Mouse (Mus musculus) lung, postnatal 0 days (tissue): ENCODE measurements at regions not wholly inside any gene's neighbourhood (a gene's known extent, or its start where the extent isn't known, plus 50 kb on each side); places are given as distances from the start of the nearest gene placed in this dataset.

Experiments used
- ATAC-seq: fragments of 200-750 bp; cut with Nextera tagmentation; 2 replicates; pipeline ENCODE4 v1.8.0; 2017; ENCODE audit warnings: moderate library complexity
- DNase-seq: peaks from one replicate; pipeline ENCODE4 v3.0.0-alpha.2; 2016; ENCODE audit warnings: low spot score
- H3K27ac ChIP-seq: fragments of 300-500 bp; sonication (generic); 2 replicates; pipeline ENCODE4 v1.5.1; 2014; ENCODE audit warnings: antibody characterized with exemption, mild to moderate bottlenecking, low read length, mixed read lengths
- H3K27me3 ChIP-seq: fragments of 300-500 bp; sonication (generic); replicated peaks from 2 replicates; pipeline ENCODE4 v1.6.1; 2014; ENCODE audit warnings: low read length, mixed read lengths; ENCODE audit not compliant: insufficient read depth
- H3K36me3 ChIP-seq: fragments of 300-500 bp; sonication (generic); 2 replicates; pipeline ENCODE4 v1.6.1; 2014; ENCODE audit warnings: low read length, mixed read lengths; ENCODE audit not compliant: insufficient read depth
- H3K4me1 ChIP-seq: fragments of 300-500 bp; sonication (generic); 2 replicates; pipeline ENCODE4 v1.6.1; 2014; ENCODE audit warnings: antibody characterized with exemption, low read depth, low read length, mixed read lengths; ENCODE audit not compliant: insufficient read depth
- H3K4me2 ChIP-seq: fragments of 300-500 bp; sonication (generic); replicated peaks from 2 replicates; pipeline ENCODE4 v1.6.1; 2014; ENCODE audit warnings: low read depth, mild to moderate bottlenecking, low read length, moderate library complexity, mixed read lengths
- H3K4me3 ChIP-seq: fragments of 300-500 bp; sonication (generic); 2 replicates; pipeline ENCODE4 v1.5.1; 2014; ENCODE audit warnings: low read depth, low read length
- H3K9ac ChIP-seq: fragments of 300-500 bp; sonication (generic); replicated peaks from 2 replicates; pipeline ENCODE4 v1.6.1; 2014; ENCODE audit warnings: low read depth, mild to moderate bottlenecking
- H3K9me3 ChIP-seq: fragments of 300-500 bp; sonication (generic); 2 replicates; pipeline ENCODE4 v1.6.1; 2016; ENCODE audit warnings: low read length, mixed read lengths
- CTCF ChIP-seq: IDR thresholded peaks from 2 replicates; pipeline ENCODE4 v1.5.1; 2016; ENCODE audit warnings: antibody characterized with exemption, mild to moderate bottlenecking
- EP300 ChIP-seq: IDR thresholded peaks from 2 replicates; pipeline ENCODE4 v1.6.1; 2016; ENCODE audit warnings: antibody characterized with exemption, mild to moderate bottlenecking, control low read depth
- WGBS: fragments of 180-500 bp; shearing (Covaris S2); extraction: QIAGEN DNeasy Blood & Tissue Kit; methylation state at CpG from one replicate; pipeline ENCODE4 v1.1.7; 2014; 5-methylcytosine and 5-hydroxymethylcytosine counted together

DNA sequence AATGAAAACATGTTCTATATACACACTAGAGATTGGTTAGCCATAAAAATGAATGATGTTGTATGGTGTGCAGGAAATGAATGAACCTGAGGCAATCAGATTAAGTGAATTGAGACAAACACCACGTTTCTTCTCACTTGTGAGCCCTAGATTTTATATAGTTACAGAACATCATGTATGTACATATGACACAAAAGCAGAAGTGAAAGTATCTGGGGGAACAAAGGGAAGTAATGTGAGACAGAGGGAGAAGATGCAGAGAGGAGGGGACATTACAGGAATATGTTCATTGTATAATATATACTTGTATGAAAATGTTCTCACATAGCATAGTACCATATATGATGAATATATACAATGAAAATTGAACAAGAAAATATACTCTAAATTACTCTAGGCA is 121.1 kb upstream of the Map3k1 start:
- no peak for ATAC-seq
- peak; percentile 41 for DNase-seq
- H3K4me2 ChIP-seq: no peak overlapping the region
- no peaks in the 10 kb centered on the region for H3K36me3 ChIP-seq
- no peaks in the 10 kb centered on the region for H3K4me1 ChIP-seq
- H3K4me3 ChIP-seq: no peak overlapping the region
- no peak overlapping the region for H3K9ac ChIP-seq
- H3K27ac ChIP-seq: no peak overlapping the region
- H3K27me3 ChIP-seq: no peaks in the 10 kb centered on the region
- no peaks in the 10 kb centered on the region for H3K9me3 ChIP-seq
- no peak for TF ChIP-seq EP300
- TF ChIP-seq CTCF: no peak
- WGBS: 69% methylated on average over 1 of the region's 1 CpGs

DNA sequence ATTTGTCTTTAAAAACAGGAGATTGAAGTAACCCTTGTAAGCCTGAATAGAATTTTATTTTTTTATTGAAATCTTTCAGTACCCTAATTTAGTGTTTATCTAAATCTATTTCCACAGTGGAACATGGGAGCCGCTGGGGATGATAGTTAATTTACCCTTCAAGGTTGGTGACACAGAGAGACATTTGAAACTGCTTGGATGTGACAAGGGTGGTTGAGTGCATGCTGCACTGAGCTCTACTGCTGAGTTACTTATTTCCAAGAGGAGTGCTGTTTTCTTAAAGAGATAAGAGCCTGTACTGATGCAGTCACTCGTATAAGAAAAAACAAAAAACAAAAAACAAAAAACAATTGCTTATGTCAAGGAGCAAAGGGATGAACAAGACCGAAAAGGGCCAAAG is 123.7 kb upstream of the Map3k1 start:
- H3K4me1 ChIP-seq: no peaks in the 10 kb centered on the region
- H3K9ac ChIP-seq: no peak overlapping the region
- no peaks in the 10 kb centered on the region for H3K9me3 ChIP-seq
- 75% methylated on average over 3 of the region's 3 CpGs for WGBS
- no peaks in the 10 kb centered on the region for H3K27me3 ChIP-seq
- TF ChIP-seq CTCF (no peak), EP300 (no peak)
- H3K27ac ChIP-seq: no peak overlapping the region
- H3K36me3 ChIP-seq: no peaks in the 10 kb centered on the region
- ATAC-seq (no peak), DNase-seq (no peak)
- no peak overlapping the region for H3K4me2 ChIP-seq
- no peak overlapping the region for H3K4me3 ChIP-seq

DNA sequence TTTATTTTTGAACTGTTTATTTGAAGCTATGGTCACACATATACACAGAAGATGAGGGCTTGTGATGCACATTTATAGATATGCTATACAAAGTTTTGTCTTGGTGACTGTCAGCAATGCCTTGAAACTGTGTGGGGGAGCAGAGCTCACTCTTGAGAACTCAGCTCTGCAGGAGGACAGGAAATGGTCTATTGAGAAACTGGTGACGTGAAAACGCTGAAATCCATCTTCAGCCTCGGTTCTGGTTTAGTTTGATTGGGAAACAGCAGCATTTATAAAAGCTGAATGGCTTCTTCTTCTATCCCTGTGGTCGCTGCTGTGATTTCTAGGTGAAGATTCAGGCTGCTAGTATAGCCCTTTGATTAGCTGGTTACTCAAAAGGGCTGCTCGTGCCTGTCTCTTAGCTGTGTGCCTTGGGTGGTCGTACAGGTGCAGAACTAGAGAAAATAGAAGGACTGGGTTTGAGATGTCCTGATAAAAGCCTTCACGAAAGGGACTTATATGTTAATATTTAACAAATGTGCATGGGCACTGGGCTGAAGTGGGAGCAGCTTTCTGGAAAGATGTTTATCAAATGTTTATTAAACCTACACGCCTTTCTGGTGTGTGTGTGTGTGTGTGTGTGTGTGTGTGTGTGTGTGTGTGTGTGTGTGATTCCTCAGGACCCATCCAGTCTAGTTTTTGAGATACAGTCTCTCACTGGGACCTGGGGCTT is 124.9 kb upstream of the Map3k1 start:
- H3K4me2 ChIP-seq: no peak overlapping the region
- H3K36me3 ChIP-seq: no peaks in the 10 kb centered on the region
- H3K9ac ChIP-seq: no peak overlapping the region
- no peaks in the 10 kb centered on the region for H3K9me3 ChIP-seq
- no peak overlapping the region for H3K4me3 ChIP-seq
- WGBS: 33% methylated on average over 8 of the region's 8 CpGs
- H3K4me1 ChIP-seq: no peaks in the 10 kb centered on the region
- no peaks in the 10 kb centered on the region for H3K27me3 ChIP-seq
- DNase-seq (peak; percentile 74), ATAC-seq (no peak)
- TF ChIP-seq CTCF: no peak
- no peak for TF ChIP-seq EP300
- no peak overlapping the region for H3K27ac ChIP-seq

DNA sequence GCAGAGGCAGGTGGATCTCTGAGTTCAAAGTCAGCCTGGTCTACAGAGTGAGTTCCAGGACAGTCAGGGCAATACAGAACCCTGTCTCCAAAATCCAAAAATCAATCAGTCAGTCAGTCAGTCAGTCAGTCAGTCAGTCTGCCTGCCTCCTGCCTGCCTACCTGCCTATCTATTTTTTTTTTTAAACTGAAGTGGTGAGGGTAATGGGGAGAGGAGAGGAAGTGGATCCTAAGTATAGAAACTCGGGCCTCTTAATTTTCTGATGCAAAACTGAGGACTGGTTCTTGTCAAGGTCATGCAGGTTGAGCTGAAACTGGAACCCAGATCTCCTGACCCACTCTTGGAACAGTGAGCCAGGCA is 126.9 kb upstream of the Map3k1 start:
- H3K4me3 ChIP-seq: no peak overlapping the region
- no peaks in the 10 kb centered on the region for H3K9me3 ChIP-seq
- no peak overlapping the region for H3K9ac ChIP-seq
- no peak for DNase-seq
- no peaks in the 10 kb centered on the region for H3K27me3 ChIP-seq
- WGBS: 58% methylated on average over 1 of the region's 1 CpGs
- no peaks in the 10 kb centered on the region for H3K4me1 ChIP-seq
- no peak for TF ChIP-seq CTCF
- H3K4me2 ChIP-seq: no peak overlapping the region
- no peaks in the 10 kb centered on the region for H3K36me3 ChIP-seq
- no peak for ATAC-seq
- no peak overlapping the region for H3K27ac ChIP-seq

DNA sequence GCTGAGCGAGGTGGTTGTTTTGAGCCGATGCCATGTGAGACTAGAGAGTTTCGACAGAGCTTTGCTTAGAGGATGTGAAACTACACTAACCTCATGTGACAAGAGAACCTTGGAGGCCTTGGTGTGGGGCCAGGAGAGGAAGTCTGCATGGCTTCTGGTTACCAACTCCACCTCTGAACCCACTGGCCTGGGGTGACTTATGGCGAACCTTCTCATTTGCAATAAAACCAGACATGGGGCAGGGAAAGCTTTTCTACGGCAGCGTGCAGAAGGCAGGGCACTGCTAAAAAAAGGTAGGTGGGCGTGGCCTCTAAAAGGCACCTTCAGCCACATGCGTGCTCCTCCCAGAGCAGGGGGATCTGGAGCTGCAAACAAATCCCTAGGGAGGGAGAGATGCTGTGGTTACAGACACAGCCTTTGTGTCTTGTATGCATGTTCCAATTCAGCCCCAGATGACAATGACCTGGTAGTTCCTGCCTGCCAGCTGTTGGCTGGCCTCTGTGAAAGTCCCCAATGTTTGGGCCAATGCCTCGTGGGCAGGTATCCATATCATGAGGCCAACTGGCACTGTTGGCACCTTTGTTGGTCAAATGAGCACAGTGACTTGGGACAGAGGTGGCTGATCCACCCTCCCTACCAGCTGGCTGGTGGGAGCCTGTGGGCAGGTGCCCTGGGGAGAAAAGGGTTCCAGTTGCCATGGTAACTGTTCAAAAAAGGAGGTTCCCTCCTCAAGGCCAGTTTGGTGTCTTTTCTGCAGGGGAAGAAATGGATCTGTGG is 127.5 kb upstream of the Map3k1 start:
- Histone ChIP-seq H3K27ac (no peak overlapping the region), H3K4me1 (no peaks in the 10 kb centered on the region), H3K36me3 (no peaks in the 10 kb centered on the region), H3K27me3 (no peaks in the 10 kb centered on the region), H3K4me3 (no peak overlapping the region), H3K4me2 (no peak overlapping the region), H3K9ac (no peak overlapping the region), H3K9me3 (no peaks in the 10 kb centered on the region)
- ATAC-seq (peak; percentile 59), DNase-seq (peak; percentile 67)
- 57% methylated on average over 9 of the region's 9 CpGs for WGBS
- no peak for TF ChIP-seq CTCF
- no peak for TF ChIP-seq EP300

DNA sequence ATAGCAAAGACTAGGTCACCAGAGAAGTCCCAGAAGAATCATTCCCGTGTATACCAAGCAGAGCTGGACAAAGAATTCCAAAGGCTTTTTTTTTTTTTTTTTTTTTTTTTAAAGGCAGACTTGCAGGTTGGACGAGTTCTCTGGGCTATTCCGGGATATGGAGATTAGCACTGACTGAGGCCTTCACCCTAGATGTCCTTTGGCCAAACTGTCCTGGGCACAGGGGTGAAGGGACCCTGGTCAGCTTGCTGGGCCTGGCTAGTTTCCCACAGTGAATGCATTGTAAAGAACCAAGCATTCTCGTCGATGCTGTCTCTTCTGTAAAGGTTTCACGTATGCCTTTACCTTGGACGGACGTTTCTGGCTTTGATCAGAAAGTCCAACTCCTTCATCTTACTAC is 128.2 kb upstream of the Map3k1 start:
- H3K4me1 ChIP-seq: no peaks in the 10 kb centered on the region
- H3K9me3 ChIP-seq: no peaks in the 10 kb centered on the region
- no peak overlapping the region for H3K4me2 ChIP-seq
- 63% methylated on average over 8 of the region's 8 CpGs for WGBS
- H3K27me3 ChIP-seq: no peaks in the 10 kb centered on the region
- H3K27ac ChIP-seq: no peak overlapping the region
- no peak overlapping the region for H3K4me3 ChIP-seq
- DNase-seq: no peak
- H3K36me3 ChIP-seq: no peaks in the 10 kb centered on the region
- no peak overlapping the region for H3K9ac ChIP-seq
- TF ChIP-seq CTCF (no peak), EP300 (no peak)
- ATAC-seq: no peak
